Mouse (Mus musculus) cerebellum, adult 9-11 months (tissue): ENCODE measurements at regions not wholly inside any gene's neighbourhood (a gene's known extent, or its start where the extent isn't known, plus 50 kb on each side); places are given as distances from the start of the nearest gene placed in this dataset.

Experiments
- DNase-seq: peaks from one replicate; pipeline ENCODE4 v3.0.0; 2022

DNA sequence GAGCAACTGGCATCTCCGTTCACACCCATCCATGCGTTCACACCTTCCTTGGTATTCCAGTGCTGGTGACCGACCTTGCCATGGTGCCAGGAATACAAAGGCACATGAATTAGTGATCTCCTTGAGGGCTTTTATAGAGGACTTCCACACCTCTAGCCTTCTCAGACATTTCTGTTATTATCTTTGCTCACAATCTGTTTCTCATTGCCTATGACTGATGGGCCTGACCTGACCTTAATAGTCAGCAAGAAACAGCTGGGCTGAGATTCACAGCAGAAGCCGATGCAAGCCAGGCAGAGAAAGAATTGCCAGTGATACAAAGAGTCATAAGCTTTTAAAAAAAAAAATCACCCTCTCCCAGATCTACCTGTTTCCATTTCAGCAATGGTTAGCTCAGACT lies 197.7 kb upstream of the Gmds start:
- no peak for DNase-seq

DNA sequence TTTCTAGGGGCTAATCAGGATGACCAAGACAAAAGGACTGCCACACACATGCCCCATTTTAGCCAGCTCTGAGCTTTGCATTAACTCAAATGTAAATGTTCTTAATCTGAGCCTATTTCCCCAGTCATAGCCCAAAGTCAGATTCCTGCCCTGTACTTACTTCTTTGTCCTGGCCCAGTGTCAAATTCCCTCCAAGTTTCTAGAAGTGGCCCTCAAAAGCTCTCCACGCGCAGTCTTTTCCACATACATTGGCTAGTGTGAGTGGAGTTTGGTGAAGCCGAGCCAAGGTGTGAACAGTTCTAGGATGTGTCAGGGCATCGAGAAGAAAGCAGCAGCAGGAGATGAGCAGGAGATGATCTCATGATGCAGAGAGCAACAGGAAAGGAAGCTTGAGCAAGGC lies 197.1 kb upstream of the Gmds start:
- DNase-seq: no peak

DNA sequence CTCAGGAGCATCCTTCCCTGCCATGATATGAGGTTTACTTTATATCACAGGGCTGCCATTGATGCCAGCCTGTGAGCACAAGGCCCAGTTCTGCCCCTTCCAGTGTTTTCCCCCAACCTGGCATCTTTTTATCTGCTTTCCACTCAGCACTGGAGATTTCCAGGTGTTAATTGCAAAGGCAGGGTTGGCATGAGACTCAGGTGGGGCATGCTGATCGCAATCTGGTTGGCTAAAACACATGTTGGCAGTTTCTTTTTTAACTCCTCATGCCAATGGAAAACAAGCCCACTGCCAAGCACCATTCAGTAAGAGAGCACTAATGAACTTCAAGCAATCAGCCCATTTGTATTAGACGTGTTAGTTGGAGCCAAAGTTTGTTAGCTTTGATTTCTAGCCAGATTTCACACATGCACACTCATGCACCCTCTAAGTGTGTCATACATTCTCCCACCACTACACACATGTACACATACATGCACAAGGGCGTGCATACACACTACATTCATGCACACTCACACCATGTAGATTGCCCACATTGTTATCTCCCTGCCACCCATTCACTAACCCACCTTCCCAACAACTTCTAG lies 192.5 kb upstream of the Gmds start:
- DNase-seq: no peak

DNA sequence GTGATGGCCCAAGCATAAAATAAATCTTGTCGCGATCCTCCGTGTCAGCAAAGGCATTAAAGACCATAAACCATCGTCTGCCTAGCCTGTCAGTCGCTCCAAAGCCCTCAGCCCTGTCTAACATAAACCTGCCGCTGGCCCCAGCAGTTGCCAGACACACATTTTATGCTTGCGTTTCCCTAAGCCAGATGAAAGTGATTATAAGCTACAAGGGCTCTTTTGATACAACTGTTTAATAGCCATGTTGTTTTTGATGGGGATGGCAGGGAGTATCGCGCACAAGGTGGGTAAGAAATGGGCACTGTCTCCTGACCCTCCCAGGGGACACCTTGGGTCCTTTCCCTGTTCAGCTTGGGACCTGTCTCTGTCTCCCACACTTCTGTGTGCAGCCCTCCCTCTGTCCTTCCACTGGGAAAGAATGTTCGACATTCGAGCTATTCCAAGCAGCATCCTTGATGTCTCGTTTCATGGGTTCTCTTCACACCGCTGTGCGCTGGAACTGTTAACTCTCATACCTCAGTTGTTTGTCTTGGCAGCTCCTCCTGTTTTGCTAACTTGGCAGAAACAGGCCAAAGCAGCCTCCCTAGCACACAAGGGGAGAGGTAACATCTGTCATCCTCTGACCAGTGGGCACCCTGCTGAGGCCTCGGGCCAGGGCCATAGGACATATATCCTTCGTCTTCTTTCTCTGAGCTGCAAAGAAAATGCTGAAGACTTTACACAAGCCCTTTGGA lies 180.2 kb upstream of the Gmds start:
- DNase-seq: no peak

DNA sequence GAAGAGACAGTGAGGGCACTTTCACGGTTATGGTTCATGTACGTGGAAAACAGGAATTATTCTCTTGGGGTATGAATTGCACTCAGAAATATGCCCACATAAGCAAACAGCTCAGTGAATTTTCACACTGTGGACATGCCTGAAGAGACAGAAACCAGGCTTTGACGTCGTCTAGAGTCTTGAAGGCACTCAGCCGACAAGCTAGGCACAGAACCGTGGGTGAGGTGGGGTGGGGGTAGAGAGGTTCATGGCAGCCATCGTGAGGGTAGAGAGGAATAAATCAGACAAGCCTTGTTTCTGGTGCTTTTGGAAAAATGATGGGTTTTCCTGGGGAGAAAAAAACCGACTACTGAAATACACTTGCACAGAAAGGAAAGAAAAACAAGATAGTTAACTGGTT lies 179.0 kb upstream of the Gmds start:
- DNase-seq: no peak

DNA sequence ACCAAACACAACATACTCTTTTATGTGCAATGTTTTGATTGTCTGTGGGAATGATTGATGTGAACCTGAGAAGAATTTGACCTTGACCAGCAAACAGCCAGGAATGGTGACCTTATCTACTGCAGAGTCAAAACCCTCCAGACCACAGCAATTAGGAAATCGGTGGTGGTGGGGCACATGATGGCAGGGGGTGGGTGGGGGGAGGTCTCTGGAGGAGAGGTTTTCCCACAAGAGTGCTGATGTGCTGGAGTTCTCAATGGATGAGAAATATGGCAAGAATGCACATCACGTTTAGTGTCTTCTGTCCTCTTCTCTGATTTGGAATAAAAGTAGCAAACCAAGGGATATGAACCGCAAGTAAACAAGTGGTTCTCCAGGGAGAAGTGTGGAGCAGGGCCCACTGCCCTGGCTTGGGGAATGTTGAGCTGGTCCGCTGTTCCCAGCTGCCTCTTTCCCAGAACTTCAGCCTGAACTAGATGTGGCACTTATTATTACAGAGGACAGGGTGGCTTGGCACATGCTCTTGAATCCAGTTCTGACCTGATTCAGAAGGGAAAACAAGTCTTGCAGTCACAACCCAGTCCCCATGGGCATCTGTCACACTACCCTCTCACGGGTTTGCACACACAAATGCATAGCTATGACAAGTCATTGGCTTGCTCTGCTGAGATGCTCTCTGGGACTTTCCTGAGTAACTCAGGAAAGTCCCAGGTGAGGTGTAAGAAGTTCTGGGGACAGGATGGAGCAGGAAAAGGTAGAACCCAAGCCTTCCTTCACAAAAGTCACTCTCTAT lies 170.9 kb upstream of the Gmds start:
- no peak for DNase-seq

DNA sequence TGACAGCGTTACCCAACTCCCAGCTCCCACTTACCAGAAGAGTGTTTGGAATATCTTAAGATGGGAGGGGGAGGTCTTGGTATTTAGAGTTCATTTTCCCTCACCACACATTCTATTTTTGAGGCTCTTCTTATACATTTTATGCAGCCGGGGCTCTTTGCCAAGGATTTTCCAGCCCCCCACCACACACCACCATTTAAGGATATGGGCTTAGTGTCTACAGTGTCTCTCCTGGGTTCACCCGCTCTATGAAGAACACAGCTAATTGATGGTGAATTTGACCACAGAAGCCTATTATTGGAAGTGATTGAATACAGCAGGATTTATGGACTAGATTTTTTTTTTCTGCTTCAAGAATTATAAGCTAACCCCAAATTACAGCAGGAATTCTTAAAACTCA lies 169.9 kb upstream of the Gmds start:
- DNase-seq: no peak

DNA sequence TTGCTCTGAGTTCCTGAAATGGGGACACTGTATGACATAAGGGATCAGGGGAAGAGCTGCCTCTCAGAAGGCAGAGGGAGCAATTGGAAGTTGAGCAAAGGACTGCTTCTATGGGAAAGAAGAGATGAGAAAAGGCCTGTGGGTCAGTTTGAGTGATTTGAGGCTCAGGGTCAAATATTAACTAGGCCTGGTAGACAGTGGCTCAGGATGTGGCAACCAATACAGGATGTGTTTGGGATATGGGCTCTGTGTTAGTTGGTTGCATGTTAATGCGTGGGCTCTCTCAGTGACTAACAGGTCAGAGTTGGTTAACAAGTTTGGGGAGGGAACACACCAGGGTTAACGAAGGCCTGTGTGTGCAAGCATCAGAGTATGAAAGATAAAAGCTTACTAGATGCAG lies 169.3 kb upstream of the Gmds start:
- DNase-seq: no peak

- DNase-seq: no peak
Measured at GRCm38 (mm10) chr13:32498205-32498790, 159.8 kb upstream of the Gmds start.

DNA sequence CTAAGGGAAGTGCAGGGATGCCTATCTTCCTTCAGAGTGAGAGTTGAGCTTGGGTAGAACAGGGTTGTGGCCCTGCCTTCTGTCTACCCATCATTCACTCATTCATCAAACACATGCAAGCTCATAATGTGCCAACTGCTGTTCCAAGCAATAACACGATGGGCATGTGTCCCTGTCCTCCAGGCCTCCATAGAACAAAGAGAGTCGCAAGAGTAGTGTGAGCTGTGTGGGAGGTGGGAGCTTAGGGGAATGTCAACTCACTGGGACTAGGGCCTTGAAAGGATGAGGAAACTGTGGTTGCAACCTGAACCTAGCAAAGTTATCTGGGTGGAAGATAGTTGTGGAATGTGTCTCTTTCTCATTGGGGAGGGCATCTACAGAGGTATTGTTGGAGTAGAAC lies 157.7 kb upstream of the Gmds start:
- no peak for DNase-seq

DNA sequence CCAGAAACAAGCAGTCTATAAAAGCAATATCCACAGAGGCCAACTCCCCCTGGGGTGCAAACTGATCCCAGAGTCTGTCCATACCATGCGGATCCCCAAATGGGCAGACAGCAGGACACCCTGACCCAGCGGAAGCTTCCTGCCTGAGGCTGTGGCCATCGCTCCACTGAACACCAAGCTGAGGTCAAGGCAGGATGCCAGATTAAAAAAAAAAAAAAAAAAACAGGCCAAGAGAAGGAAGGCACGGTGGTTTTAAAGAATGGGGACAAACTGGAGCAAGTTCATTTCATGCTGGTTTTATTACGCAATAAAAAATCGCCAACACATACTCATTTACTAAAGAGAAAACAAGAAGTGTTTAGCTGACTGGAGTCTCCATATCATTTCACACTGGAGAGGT lies 156.5 kb upstream of the Gmds start:
- peak; percentile 17 for DNase-seq

DNA sequence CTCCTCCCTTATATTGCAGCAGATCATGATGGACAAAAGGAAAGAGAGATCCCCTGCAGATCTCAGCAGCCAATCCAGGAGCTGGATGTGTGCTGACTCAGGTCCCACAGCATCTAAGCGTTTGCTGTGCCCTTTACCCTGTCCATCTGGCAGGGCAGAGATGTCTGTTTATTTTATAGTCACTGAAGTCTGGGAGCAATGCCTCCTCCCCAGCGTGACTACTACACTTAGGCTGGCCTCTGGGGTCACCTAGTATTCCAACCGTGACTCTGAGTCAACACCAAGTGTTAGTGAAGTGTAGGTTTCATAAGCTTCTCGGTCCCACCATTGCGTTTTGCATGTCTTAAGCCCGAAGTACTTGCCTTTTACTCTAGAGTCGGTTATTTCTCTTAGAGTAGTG lies 155.3 kb upstream of the Gmds start:
- DNase-seq: no peak

- DNase-seq: peak; percentile 10
Measured at GRCm38 (mm10) chr13:32493309-32493708, 154.8 kb upstream of the Gmds start.

GRCm38 (mm10) chr13:32492566-32492965 lies 154.0 kb upstream of the Gmds start:
- no peak for DNase-seq

GRCm38 (mm10) chr13:32481444-32482058 lies 143.0 kb upstream of the Gmds start:
- no peak for DNase-seq

DNA sequence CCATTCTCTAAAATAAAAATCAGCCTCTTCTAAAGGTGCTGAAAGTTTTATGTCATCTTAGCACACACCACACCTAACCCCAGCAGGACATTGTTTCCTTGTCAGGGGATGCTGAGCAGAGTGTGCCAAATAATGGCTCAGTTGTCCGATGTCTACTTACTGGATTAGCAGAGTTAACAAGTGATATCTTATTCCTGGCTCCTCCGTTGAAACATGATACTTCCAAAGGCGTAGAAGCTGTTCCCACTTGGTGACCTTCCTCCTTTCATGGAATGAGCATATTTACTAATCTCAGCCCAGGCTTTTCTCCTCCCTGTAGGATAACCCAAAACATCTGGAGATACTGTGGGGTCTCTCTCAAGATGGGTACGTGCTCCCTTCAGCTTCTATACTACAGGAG lies 141.5 kb upstream of the Gmds start:
- no peak for DNase-seq

DNA sequence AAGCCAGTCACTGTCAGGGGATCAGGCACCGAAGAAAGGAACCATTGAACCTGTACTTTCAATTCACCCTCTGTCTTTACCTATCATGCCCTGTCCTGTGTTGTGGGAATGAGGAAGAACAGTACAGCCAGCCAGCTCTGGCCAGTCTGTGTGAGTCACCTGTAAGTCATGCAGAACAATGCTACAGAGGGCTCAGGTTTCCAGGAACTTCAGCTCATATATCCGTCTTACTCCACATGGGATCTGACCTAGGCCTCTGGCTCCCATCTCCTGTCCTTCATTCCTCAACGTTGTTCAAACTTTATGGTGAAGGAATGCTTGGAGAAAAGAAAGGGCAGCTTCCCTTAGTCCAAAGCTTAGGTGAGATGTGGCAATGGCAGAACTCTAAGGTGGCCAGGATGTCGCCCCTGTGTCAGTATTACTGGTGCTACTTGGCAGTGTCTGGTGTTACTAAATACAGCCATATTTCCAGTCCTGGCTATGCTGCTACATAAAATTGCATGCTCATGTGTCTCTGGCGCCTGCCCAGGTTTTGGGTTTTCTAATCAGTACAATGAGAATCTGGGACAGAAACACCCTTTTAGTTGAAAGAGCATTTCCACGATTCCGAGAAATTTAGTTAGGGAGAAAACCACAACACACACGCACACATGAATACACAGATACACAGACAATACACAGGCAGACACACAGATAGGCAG lies 140.7 kb upstream of the Gmds start:
- no peak for DNase-seq

DNA sequence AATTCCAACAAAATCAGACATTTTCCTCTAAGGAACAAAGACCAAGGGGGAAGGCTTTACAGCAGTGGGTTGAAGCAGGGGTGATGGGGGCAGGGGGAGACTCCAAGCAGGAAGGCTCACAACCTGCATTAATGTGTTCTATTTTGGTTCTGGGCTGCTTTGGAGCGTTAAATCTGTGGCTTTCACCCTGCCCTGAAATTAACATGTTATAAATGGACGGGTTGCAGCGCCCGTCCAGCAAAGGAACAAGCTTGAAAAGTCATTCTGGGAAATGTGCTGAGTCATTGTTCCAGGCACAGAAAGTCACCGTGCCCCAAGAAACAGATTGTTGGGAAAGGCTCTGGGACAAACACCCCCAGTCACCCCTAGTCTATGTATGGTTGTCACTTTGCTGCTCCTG lies 127.2 kb upstream of the Gmds start:
- DNase-seq: no peak

GRCm38 (mm10) chr13:32465041-32465682 lies 126.6 kb upstream of the Gmds start:
- DNase-seq: no peak

- no peak for DNase-seq
Measured at GRCm38 (mm10) chr13:32454419-32455146, 116.0 kb upstream of the Gmds start.

GRCm38 (mm10) chr13:32449710-32450417 lies 111.3 kb upstream of the Gmds start:
- DNase-seq: no peak
